Mouse (Mus musculus) liver, adult 2 months (tissue): ENCODE measurements around the gene Sfxn5.

ENCODE experiments used
- CTCF ChIP-seq: fragments of 200-500 bp; IDR thresholded peaks from 2 replicates; pipeline ENCODE4 v1.5.1; 2011; ENCODE audit warnings: low read depth, low read length, control low read depth
- POLR2A ChIP-seq: fragments of 200-500 bp; IDR thresholded peaks from 2 replicates; pipeline ENCODE4 v1.6.1; 2011; ENCODE audit warnings: low read length, control low read depth; ENCODE audit not compliant: insufficient read depth; ENCODE audit errors: extremely low read depth

GRCm38 (mm10) chr6:85165440-85165921 lies 167.7 kb downstream of the Sfxn5 start:
- TF ChIP-seq CTCF (no peak), POLR2A (no peak)
